Mouse (Mus musculus) forebrain, embryonic 11.5 days (tissue): ENCODE results near the gene Stx8. TPM values are rescaled to one million over a fixed set of nuclear protein-coding genes. Genes with fewer than 3 reads are reported as not detected.

Experiments used
- ATAC-seq: fragments of 200-750 bp; cut with Nextera tagmentation; replicated peaks from 2 replicates; pipeline ENCODE4 v1.8.0; 2017; ENCODE audit warnings: moderate TSS enrichment; ENCODE audit not compliant: low FRiP score
- DNase-seq: peaks from one replicate; pipeline ENCODE4 v3.0.0-alpha.2; 2017; ENCODE audit warnings: low spot score
- H3K27ac ChIP-seq: fragments of 300-500 bp; sonication (generic); 2 replicates; pipeline ENCODE4 v1.5.1; 2014; ENCODE audit warnings: low read depth, low read length
- H3K27me3 ChIP-seq: fragments of 300-500 bp; sonication (generic); 2 replicates; pipeline ENCODE4 v1.6.1; 2014; ENCODE audit warnings: mild to moderate bottlenecking, low read length, mixed read lengths; ENCODE audit not compliant: control insufficient read depth, insufficient read depth
- H3K36me3 ChIP-seq: fragments of 300-500 bp; sonication (generic); 2 replicates; pipeline ENCODE4 v1.6.1; 2014; ENCODE audit warnings: mild to moderate bottlenecking, low read length, moderate library complexity, mixed read lengths; ENCODE audit not compliant: control insufficient read depth, insufficient read depth
- H3K4me1 ChIP-seq: fragments of 300-500 bp; sonication (generic); replicated peaks from 2 replicates; pipeline ENCODE4 v1.6.1; 2014; ENCODE audit warnings: low read length, mixed read lengths; ENCODE audit not compliant: control insufficient read depth, insufficient read depth
- H3K4me2 ChIP-seq: fragments of 300-500 bp; sonication (generic); 2 replicates; pipeline ENCODE4 v1.6.1; 2014; ENCODE audit warnings: low read depth, mild to moderate bottlenecking, low read length, moderate library complexity, mixed read lengths; ENCODE audit not compliant: severe bottlenecking
- H3K4me3 ChIP-seq: fragments of 300-500 bp; sonication (generic); 2 replicates; pipeline ENCODE4 v1.5.1; 2014; ENCODE audit warnings: low read depth, low read length
- H3K9ac ChIP-seq: fragments of 300-500 bp; sonication (generic); 2 replicates; pipeline ENCODE4 v1.6.1; 2014; ENCODE audit warnings: low read length
- H3K9me3 ChIP-seq: fragments of 300-500 bp; sonication (generic); 2 replicates; pipeline ENCODE4 v1.6.1; 2016; ENCODE audit warnings: low read length, mixed read lengths; ENCODE audit not compliant: control insufficient read depth
- WGBS: fragments of 180-500 bp; shearing (Covaris S2); extraction: QIAGEN DNeasy Blood & Tissue Kit; methylation state at CpG from one replicate; pipeline ENCODE4 v1.1.7; 2014; 5-methylcytosine and 5-hydroxymethylcytosine counted together
- polyA plus RNA-seq: library from polyadenylated mRNA; unstranded; fragments of >200 nt; fragmentation: Nextera tagmentation; extraction: Ambion mirVana; gene quantifications from 2 replicates; pipeline ENCODE4 v1.2.1, GENCODE M21; 2014

Gene Stx8
- polyA plus RNA-seq, 1 experiment from 2014 or later: 52.6 TPM

DNA sequence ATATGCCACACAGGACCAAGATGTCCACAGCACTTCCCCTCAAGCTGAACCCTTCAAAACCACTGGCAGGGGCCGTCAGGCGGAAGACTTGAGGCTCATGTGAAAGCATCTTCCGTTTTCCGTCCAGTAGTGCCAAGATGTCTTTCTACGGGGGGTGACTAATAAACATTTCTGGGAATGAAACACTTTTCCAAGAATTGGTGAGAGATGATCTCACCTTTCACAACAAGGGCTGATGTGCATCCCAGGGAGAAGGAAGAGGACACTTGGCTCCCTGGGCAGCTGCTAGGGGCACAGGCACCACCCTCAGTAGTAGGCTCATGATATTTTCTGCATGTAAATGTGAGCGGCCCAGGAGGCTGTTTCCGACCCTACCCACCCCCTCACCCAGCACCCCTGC lies 256.2 kb downstream of the Stx8 start:
- Histone ChIP-seq H3K36me3 (no peaks in the 10 kb centered on the region), H3K27ac (no peak overlapping the region), H3K27me3 (no peaks in the 10 kb centered on the region), H3K4me2 (no peak overlapping the region), H3K9ac (no peak overlapping the region), H3K4me3 (no peak overlapping the region), H3K9me3 (no peaks in the 10 kb centered on the region), H3K4me1 (peaks cover 8% of the 10 kb centered on the region; the same call in 1 of the 2 replicates)
- DNase-seq (no peak), ATAC-seq (no peak)
- 88% methylated on average over 7 of the region's 7 CpGs for WGBS

DNA sequence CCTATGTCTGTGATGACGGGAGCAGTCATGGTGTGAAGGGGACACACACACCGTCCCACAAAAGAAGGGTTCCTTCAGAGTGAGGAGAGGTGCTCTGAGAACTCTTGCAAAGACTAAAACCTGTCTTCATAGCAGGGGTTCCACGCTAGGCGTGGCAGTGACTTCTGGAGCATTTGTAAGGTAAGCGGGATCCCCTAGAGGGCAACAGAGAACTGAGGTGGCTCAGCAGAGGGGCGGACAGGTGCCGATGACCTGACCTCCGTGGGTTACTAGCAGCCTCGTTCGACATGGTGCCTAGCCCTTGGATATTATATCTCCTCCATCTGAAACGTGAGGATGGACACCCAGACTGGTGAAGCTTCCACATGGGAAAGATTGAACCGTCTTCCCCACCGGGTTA lies 257.1 kb downstream of the Stx8 start:
- no peak overlapping the region for H3K27ac ChIP-seq
- H3K4me2 ChIP-seq: no peak overlapping the region
- no peak for DNase-seq
- peaks cover 9% of the 10 kb centered on the region; the same call in 1 of the 2 replicates for H3K4me1 ChIP-seq
- no peaks in the 10 kb centered on the region for H3K27me3 ChIP-seq
- no peak overlapping the region for H3K4me3 ChIP-seq
- no peaks in the 10 kb centered on the region for H3K9me3 ChIP-seq
- 67% methylated on average over 13 of the region's 13 CpGs for WGBS
- H3K9ac ChIP-seq: no peak overlapping the region
- ATAC-seq: no peak
- H3K36me3 ChIP-seq: no peaks in the 10 kb centered on the region

DNA sequence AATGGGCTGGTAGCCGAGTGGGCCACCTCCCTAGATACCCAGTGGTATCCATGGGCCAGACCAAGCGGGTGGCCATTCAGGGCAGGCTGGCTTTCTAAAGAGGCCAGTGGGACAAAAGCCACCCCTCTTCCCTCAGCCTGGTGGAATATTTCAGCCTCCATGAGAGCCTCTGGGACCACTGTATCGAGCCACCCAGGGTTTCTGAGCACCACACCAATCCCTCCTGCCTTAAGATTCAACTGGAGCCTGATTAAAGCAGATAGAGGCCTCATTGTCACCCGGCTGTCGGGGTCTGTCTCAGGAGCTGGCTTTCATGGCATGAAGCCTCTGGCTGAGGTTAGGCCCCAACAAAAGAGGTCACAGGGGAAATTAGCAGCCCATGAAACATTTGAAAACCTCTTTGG lies 260.7 kb downstream of the Stx8 start:
- no peak overlapping the region for H3K4me2 ChIP-seq
- H3K4me1 ChIP-seq: peaks cover 16% of the 10 kb centered on the region; the same call in 1 of the 2 replicates
- H3K9me3 ChIP-seq: no peaks in the 10 kb centered on the region
- ATAC-seq: no peak
- no peaks in the 10 kb centered on the region for H3K27me3 ChIP-seq
- no peaks in the 10 kb centered on the region for H3K36me3 ChIP-seq
- no peak overlapping the region for H3K27ac ChIP-seq
- WGBS: 18% methylated on average over 5 of the region's 5 CpGs
- no peak overlapping the region for H3K4me3 ChIP-seq
- no peak for DNase-seq
- H3K9ac ChIP-seq: no peak overlapping the region

DNA sequence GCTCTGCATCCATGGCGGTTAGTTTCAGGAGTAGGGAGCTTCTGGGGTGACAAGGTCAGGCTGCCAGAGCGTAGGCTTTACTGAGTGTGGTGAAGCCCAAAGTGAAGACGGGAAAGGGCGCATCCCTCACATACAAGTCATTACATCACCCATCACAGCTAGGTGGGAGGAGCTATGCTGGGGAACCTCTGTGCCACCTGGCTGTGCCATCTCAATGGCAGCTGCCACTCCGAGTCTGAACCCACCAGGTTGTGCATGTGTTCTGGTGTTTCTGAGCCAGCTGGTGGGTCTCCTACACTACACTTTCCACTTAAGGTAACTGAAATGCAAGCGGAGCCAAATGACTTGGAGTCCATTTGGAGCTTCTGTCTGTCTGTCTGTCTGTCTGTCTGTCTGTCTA lies 261.8 kb downstream of the Stx8 start:
- Histone ChIP-seq H3K9me3 (no peaks in the 10 kb centered on the region), H3K4me1 (peaks cover 16% of the 10 kb centered on the region; the same call in 1 of the 2 replicates), H3K4me3 (no peak overlapping the region), H3K36me3 (no peaks in the 10 kb centered on the region), H3K9ac (no peak overlapping the region), H3K27ac (no peak overlapping the region), H3K4me2 (no peak overlapping the region), H3K27me3 (no peaks in the 10 kb centered on the region)
- WGBS: 88% methylated on average over 6 of the region's 6 CpGs
- ATAC-seq (no peak), DNase-seq (no peak)

DNA sequence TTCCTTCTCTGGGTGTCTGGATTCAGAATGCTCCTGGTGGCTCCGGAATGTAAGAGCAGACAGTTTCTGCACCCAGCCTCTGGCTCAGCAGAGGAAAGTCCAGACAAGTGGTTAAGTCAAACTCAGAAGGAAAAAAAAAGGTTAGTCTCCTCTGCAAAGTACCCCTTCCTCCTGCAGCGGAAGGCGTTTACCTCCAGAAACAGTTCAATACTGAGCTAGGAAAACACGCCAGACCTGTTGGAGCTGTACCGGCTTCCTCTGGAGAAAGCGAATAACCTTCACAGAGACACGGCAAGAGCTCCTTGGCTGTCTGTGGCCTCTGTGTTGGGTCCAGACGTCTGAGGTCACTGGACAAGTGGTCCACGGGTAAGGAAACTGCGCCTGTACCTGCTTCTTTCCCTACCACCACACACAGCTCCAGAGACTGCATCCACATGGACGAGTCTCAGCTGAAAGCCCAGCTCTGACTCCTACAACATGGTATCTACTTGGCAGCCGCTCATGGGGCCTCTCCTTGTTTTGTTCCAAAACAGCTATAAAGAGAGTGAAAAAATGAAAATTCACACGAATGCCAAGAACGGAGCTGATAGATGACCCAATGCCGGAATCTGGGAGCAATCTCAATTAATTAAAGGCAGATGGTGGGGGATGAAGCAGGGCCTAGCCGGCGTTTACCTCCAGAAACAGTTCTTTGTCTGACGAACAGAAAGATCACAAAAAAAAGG lies 263.1 kb downstream of the Stx8 start:
- H3K27ac ChIP-seq: no peak overlapping the region

DNA sequence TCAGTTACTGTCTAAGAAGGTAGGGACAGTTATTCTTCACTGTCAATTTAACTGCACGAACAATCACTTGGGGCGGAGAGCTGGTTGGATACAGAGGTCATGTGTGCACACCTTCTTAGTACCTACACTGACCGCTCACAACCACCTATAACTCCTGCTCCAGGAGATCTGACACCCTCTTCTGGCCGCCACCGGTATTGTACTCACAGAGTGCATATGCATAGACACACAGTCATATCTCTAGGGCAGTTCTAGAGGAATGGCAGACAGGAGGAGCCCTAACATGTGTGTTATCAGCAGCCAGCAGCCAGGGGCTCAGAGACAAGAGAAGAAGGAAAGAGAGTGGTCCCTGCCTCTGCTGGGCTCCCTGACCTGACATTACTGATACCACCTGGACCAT lies 265.6 kb downstream of the Stx8 start:
- Histone ChIP-seq H3K4me1 (peaks cover 14% of the 10 kb centered on the region; the same call in 1 of the 2 replicates), H3K27me3 (no peaks in the 10 kb centered on the region), H3K9me3 (no peaks in the 10 kb centered on the region), H3K36me3 (no peaks in the 10 kb centered on the region), H3K4me2 (no peak overlapping the region), H3K27ac (no peak overlapping the region), H3K4me3 (no peak overlapping the region), H3K9ac (no peak overlapping the region)
- WGBS: 97% methylated on average over 5 of the region's 5 CpGs
- DNase-seq (no peak), ATAC-seq (no peak)

More for the DNA sequence above, 263.1 kb downstream of the Stx8 start:
- Histone ChIP-seq H3K9ac (0 out of 2 replicates have a peak overlapping the region, but pooled peaks have one; percentile 6), H3K4me3 (no peak overlapping the region), H3K4me1 (peaks cover 16% of the 10 kb centered on the region; the same call in 1 of the 2 replicates), H3K4me2 (no peak overlapping the region), H3K27me3 (no peaks in the 10 kb centered on the region), H3K9me3 (no peaks in the 10 kb centered on the region), H3K36me3 (no peaks in the 10 kb centered on the region)
- DNase-seq (no peak), ATAC-seq (no peak)
- WGBS: 58% methylated on average over 18 of the region's 18 CpGs

DNA sequence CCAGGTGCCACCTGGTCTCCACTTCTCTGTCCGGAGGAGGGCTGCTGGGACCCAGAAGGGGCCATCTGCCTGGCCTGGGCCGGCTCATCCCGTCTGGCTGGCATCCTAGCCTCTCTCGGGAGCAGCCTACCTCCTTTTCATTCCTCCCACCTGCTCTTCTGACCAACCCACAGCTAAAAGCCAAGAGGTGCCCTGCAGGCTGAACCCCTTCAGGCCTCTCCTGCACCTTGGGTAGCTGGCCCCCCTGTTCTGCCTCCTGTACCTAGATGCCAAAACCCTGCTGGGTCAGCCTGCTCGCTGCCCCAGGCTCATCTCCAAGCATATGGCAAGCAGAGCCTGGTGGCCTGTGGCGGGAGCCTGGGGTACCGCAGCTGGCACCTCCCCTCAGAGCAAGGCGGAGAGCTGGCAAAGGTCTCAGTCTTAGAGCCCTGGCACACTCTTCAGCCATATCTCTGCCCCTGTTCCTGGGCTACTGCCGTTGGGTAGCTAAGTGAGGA lies 267.5 kb downstream of the Stx8 start:
- Histone ChIP-seq H3K4me2 (no peak overlapping the region), H3K9ac (no peak overlapping the region), H3K4me3 (no peak overlapping the region), H3K36me3 (no peaks in the 10 kb centered on the region), H3K9me3 (no peaks in the 10 kb centered on the region), H3K27me3 (no peaks in the 10 kb centered on the region), H3K27ac (no peak overlapping the region), H3K4me1 (peaks cover 7% of the 10 kb centered on the region; the same call in 1 of the 2 replicates)
- DNase-seq (no peak), ATAC-seq (no peak)
- WGBS: 91% methylated on average over 9 of the region's 9 CpGs

DNA sequence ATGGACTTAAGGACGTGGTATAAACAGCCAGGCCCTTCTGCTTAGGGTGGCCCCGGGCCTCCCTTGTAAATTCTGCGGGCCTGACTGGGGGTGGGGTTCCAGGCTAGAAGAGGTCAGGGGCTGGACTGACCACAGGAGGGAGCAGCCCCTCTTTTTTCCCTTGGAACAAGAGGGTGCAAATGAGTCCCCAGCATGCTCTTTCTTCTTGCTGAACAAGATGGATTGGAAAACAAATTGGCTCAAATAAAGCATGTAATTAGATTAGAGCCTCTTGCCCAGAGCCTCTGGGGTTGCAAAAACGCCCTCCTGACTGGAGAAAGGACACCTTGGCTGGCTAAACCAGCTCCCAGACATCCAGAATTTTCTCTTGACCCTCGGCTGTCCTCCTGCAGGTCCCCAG lies 273.8 kb downstream of the Stx8 start:
- Histone ChIP-seq H3K36me3 (no peaks in the 10 kb centered on the region), H3K27ac (no peak overlapping the region), H3K4me1 (peaks cover 11% of the 10 kb centered on the region; the same call in 1 of the 2 replicates), H3K9me3 (no peaks in the 10 kb centered on the region; the same call in 1 of the 2 replicates), H3K9ac (no peak overlapping the region), H3K27me3 (no peaks in the 10 kb centered on the region), H3K4me3 (no peak overlapping the region), H3K4me2 (no peak overlapping the region)
- WGBS: 5% methylated on average over 5 of the region's 5 CpGs
- no peak for DNase-seq
- ATAC-seq: no peak
